Mouse (Mus musculus) right cerebral cortex, adult 2 months (tissue): ENCODE results near the gene Llgl2.

Experiments
- DNase-seq, 2 experiments: peaks; one replicate each; pipeline ENCODE4 v3.0.0; 2021 to 2022; ENCODE audit warnings: low spot score in 2 of 2

Llgl2 gene

DNA sequence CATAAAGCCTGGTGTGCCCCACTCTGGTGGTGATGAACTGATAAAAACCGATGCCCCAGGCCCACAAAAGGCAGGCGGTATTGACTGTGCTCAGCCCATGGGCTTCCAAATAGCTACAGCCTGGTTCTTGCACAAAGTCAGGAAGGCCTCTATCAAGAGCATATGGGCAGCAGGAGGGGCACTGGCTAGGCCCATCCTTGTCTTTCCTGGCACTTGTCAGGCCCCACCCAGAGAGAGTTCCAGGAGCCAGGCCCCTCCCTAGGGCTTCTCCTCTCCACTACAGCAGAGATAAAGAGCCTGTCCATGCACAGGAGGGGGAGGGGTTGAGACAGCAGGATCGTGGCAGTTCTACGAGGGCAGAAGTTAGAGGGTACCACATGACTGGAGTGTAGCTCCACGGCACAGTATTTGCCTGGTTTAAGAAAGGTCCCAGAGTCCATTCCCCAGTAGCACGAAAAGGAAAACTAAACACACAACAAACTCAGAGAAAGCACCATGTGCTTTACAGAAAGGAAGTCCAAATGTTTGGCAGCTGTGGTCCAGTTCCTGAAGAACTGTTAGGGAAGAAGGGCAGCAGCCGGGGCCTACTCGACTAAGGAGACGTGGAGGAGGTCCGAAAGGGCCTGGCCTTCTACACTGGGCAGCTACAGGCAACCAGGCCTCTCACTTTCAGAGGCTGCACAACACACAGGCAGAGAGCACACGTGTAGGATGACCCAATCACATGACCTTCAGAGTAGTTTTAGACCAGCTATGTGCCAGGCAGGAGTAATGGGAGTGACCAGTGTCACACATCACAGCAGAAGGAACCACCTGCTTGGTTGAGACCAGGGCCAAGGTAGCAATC is 79.8 kb downstream of the Llgl2 start:
- DNase-seq, result no peak

DNA sequence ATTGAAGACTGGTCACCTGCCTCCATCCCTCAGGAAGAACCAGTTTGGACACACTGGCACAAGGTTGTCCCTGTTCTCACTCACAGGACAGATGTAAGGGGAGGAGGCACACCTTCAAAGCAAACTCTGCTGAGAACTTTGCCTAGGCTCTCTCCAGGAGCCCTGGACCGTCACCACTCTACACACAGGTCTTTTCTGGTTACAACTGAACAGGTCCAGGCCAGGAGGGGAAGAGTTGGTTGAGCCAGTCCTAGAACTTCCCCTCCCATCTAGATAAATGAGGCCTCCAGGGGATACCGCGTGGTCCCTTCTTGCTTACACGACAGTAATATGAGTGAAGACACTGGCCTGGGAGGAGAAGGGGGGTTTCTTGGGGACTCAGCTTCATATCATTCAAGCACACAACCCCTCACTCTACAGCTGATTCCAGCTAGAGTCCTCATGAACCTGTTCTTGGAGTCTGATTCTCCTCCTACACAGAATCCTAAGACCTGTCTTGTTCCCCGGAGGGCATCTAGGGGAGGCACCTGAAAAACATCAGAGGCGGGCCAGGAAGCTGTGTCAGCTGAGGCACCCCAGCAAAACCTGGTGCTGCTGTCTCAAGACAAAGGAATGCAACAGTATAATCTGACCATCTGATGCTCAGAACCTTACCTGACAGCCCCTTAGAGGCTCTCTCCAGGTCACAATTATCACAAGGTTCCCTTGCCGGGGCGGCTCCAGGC is 80.5 kb downstream of the Llgl2 start:
- DNase-seq, result no peak
